Mouse (Mus musculus) embryo, embryonic 11.5 days (tissue): ENCODE data around the gene Vwa8.
A peak's percentile ranks its signal among the peaks of the same experiment; 100 is the strongest.
"Not testable (repeated sequence)": the region's sequence is repeated elsewhere in the genome, so short reads cannot be mapped to it uniquely, and the experiment has no call there.

Source experiments
- DNase-seq: peaks from one replicate; pipeline ENCODE4 v3.0.0-alpha.2; 2012; ENCODE audit warnings: low read depth, low spot score

Gene Vwa8

GRCm38 (mm10) chr14:78885915-78886534 is 37.2 kb downstream of the Vwa8 start:
- no peak for DNase-seq

- DNase-seq = no peak
Observed at GRCm38 (mm10) chr14:78886566-78887234, 37.8 kb downstream of the Vwa8 start.

GRCm38 (mm10) chr14:78887494-78887893 is 38.6 kb downstream of the Vwa8 start:
- not testable (repeated sequence) for DNase-seq

GRCm38 (mm10) chr14:78895496-78895895 is 46.6 kb downstream of the Vwa8 start:
- DNase-seq = no peak

GRCm38 (mm10) chr14:78896252-78896651 is 47.4 kb downstream of the Vwa8 start:
- DNase-seq = no peak

- DNase-seq = no peak
Observed at GRCm38 (mm10) chr14:78900770-78901169, 51.9 kb downstream of the Vwa8 start.

DNA sequence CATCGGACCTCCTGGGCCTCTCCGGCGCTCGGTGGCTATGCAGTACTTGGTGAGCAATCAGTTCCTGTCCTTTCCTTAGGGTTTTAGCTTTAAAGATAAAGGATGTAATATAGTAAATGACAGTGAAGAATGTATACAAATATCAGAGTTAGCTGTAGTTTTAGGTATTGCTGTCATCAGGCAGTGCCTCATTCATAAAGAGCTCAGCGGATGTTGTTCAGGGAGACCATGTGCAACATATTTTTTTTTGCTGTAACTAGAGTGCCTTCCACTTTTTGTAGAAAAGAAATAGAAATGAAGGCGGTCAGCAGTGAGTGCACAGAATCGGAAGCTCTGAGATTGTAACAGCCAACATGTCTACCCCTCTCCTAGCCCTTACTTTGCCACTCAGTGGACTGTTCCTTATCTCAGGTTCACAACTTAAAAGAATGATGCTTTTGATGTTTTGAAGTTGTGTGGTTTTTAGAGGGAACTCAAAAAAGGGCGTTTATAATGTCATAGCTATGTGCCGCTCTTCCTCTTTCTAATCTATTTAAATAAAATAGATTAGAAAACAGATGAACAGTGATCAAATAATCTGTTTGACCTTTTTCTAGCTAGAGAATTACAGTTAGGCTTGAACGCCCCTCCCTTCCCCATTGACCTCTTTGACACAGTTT is 59.5 kb downstream of the Vwa8 start:
- DNase-seq = no peak

GRCm38 (mm10) chr14:78912076-78912475 is 63.2 kb downstream of the Vwa8 start:
- DNase-seq = no peak

DNA sequence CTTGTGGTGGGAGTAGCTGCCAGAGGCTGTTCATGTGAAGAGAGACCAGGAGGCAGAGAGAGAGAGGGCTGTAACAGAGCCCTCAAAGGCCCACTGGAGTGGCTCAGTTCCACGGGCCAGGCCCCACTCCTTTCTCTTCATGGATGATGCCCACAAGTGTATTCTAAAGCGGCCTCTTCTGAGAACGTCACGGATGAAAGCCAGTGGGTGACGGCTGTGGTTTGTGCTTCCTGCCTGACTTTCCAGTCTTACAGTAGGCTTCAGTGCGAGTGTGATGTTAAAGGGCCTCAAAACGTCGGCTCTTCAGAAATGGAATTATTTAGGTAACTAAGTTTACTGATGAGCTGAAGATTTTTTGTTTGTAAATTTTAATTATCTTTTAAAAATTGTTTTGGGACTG is 65.3 kb downstream of the Vwa8 start:
- no peak for DNase-seq

DNA sequence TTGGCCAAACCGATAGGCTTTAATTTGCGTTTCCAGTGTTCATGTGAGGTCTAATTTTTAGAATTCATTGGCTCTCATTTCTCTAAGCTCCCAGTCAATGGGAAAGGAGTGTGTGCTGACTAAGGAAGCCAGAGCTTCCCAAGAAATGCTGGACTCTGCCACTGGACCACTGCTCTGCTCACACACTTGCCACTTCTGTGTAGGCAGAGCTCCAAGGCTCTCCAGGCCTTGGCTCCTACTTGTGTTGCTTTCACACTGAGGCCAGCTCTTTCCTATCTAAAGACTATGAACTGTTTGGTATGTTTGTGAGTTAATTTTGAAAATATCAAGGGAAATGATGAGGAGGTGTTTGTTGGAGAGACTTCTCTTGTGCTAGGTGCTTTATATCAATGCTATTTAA is 67.8 kb downstream of the Vwa8 start:
- no peak for DNase-seq

DNA sequence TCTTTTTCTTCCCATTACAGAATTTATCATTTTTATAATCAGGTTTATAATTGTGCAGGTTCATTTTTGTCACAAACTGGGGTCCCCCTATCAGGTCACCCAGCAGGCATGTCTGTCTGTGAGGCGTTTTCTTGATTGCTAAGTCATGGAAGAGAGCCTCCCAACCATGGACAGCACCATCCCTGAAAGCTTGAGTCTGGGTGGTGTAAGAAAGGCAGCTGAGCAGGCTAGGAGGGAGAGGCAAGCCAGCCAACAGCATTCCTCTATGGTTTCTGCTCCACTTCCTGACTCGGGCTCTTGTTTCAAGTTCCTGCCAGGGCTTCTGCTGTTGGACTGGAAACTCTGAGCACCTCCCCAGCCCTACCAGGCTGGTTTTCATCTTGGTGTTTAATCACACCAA is 72.4 kb downstream of the Vwa8 start:
- no peak for DNase-seq

GRCm38 (mm10) chr14:78923631-78924030 is 74.8 kb downstream of the Vwa8 start:
- DNase-seq = no peak

- DNase-seq = no peak
Observed at GRCm38 (mm10) chr14:78924755-78925537, 76.1 kb downstream of the Vwa8 start.

DNA sequence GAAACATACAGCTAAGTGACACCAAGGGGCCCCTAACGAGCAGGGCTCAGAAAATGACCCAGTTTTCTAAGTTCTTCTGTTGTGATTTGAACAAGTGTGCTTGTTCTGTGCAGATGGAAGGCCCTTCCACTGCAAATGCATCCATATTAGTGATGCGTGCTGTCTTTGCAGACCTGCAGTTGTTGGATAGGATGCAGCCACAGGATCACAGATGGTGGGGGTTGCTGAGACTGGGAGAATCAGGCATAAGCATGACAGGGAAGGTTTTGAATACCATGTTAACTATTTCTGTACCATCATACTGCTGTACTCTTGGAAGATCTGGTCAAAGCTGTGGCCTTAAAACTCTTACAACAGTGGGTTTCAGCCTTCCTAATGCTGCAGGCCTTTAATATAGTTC is 83.2 kb downstream of the Vwa8 start:
- DNase-seq = no peak

DNA sequence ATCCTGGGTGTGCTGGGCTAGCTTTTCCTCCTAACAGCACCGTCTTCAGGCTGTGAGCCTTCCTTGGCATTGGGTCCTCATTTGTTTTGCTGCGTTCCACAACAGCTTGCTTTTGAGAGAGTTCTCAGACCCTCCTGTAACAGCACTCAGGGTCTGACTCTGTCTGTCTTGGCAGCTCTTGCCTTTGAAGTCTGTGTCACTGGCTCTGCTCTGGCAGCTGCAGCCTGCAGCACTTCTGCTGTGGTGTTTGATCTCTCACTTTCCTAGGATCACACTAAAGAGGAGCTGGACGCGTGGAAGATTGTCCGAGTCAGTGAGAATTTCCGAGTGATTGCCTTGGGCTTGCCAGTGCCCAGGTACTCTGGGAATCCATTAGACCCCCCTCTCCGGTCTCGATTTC is 84.5 kb downstream of the Vwa8 start:
- DNase-seq = no peak

DNA sequence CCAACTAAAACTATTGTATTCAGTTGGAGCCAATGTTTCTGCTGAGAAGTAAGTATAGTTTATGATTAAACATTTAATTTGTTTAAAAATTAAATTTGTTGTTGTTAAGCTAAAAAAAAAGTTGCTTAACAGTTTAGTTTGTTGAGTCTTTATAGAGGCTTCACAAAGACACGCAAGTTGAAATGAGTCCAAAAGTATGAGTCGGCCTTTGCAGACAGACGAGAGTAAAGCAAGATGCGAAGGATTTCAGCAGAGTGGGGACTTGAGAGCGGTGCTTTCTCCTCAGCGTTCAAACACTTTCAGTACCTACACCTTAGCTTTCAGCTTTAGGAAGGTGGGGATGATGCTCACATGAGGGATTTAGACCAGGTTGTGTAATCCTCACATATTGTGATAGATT is 85.7 kb downstream of the Vwa8 start:
- DNase-seq = no peak

GRCm38 (mm10) chr14:78935796-78936195 is 86.9 kb downstream of the Vwa8 start:
- DNase-seq = peak; percentile 14

DNA sequence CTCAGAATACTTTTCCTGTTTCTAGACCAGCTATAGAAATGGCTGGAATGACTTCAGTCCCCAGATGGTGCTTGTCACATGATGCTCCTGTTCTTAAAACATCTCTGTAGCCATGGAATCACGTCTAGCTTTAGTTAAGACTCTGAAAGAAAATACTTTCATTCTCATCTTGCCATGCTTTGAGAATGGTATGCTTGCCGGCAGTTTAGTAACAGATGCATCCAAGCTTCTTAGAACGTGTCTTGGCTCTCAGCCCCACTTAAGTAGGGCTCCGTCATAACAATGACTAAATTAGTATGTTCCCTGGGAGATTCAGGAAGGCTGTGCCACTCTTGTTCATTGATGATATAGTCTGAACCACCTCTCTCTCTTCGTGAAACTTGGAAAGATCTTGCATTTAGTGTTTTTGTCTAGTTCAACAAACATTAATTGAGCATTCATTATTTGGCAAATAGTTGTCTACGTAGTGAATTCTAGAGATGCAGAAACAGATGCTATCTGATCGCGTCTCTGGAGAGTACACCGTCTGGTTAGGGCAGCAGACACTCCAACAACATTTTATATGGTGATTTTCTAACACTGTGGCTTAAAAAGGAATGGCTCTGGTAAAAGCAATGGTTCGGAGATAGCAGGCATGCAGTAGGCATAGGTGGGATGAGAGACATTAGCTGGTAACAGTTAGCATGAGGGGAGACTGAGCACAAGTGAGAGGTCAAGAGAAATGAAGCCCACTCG is 93.1 kb downstream of the Vwa8 start:
- DNase-seq = no peak

GRCm38 (mm10) chr14:78955745-78956144 is 106.9 kb downstream of the Vwa8 start:
- DNase-seq = no peak

DNA sequence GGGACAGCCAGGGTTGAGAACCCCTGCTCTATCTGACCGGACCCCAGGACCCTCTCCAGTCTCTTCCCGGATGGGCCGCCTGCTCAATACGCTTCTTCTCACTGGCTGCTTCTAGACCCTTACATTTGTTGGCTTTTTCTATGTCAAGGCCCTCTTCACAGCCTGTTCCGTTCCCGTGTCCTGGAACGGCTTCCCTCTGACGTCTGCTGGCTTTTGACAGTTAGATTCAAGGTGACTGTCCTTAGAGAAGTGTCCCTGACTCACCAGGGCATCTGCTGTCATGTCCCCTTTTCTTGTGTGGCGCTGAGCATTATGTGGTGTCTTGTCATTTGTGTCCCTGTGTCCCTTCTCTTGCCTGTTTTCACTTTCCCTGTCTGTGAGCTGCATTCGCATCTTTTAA is 121.8 kb downstream of the Vwa8 start:
- DNase-seq = no peak

- DNase-seq = no peak
Observed at GRCm38 (mm10) chr14:78972424-78972823, 123.6 kb downstream of the Vwa8 start.

DNA sequence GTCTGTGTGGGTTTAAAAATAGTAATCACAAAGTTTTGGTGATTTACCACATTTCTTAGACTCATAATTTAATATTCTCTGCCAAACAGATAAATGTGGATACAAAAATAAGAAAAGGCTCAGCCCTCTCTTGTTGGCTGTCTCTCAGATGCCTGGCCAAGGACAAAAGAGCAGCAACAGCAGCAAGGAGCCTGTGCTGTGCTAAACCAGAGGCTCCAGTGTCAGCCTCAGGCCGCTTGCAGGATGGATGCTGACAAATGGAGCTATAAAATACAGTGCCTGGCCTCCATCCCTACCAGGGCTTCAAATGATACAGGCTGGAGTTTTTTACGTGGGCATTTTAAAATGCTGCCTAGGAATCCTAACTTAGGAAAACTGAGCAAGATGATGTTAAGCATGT is 134.3 kb downstream of the Vwa8 start:
- no peak for DNase-seq
